Mouse (Mus musculus) ovary, adult 18-20 months (tissue): Measurements from ENCODE around the gene C1rl.
"Not testable (repeated sequence)": the region's sequence is repeated elsewhere in the genome, so short reads cannot be mapped to it uniquely, and the experiment has no call there.

Source experiments
- DNase-seq: peaks from one replicate; pipeline ENCODE4 v3.0.0; 2022; ENCODE audit warnings: low spot score, mixed read lengths

The C1rl gene

GRCm38 (mm10) chr6:124472801-124473200 lies 20.1 kb upstream of the C1rl start:
- DNase-seq, result no peak

- no peak for DNase-seq
These were observed 18.3 kb upstream of the C1rl start for GRCm38 (mm10) chr6:124474621-124475020.

DNA sequence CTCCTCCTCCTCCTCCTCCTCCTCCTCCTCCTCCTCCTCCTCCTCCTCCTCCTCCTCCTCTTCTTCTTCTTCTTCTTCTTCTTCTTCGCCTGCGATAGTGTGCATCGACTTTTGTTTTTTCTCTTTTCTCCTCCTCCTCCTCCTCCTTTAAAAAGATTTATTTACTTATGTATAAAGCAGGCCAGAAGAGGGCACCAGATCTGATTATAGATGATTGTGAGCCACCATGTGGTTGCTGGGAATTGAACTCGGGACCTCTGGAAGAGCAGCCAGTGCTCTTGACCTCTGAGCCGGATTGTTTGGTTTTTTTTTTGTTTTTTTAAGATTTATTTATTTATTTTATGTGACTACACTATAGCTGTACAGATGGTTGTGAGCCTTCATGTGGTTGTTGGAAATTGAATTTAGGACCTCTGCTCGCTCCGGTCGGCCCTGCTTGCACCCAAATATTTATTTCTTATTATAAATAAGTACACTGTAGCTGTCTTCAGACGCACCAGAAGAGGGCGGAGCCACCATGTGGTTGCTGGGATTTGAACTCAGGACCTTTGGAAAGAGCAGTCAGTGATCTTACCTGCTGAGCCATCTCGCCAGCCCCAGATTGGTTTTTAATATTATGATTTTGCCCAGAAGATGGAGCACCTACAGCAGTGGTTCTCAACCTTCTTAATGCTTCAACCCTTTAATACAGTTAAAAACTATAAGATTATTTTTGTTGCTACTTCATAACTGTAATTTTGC lies 17.4 kb upstream of the C1rl start:
- DNase-seq, result not testable (repeated sequence)

GRCm38 (mm10) chr6:124476216-124476615 lies 16.7 kb upstream of the C1rl start:
- DNase-seq, result no peak

- no peak for DNase-seq
These were observed 16.1 kb upstream of the C1rl start for GRCm38 (mm10) chr6:124476796-124477195.

- DNase-seq, result no peak
These were observed 15.7 kb upstream of the C1rl start for GRCm38 (mm10) chr6:124477221-124477655.

GRCm38 (mm10) chr6:124477922-124478651 lies 14.8 kb upstream of the C1rl start:
- DNase-seq, result no peak

GRCm38 (mm10) chr6:124478874-124479572 lies 13.9 kb upstream of the C1rl start:
- no peak for DNase-seq

- no peak for DNase-seq
These were observed 13.4 kb upstream of the C1rl start for GRCm38 (mm10) chr6:124479573-124479930.

DNA sequence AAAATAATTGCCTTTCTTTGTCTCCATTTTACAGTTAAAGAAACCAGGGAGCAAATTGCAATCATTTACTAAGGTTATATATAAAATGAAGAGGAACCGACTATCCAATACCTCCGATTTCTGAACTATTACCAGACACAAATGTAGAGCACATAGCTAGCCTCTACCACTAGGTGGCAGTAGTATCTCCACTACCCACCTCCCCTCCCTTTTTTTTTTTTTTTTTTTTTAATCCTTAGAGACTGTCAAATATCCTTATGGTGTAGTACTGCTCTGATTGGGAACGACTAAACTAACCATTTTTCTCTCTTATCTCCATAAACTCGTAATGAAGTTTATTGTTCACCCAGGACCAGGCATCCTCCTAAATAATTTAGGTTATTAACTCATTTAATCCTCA lies 12.6 kb upstream of the C1rl start:
- no peak for DNase-seq

DNA sequence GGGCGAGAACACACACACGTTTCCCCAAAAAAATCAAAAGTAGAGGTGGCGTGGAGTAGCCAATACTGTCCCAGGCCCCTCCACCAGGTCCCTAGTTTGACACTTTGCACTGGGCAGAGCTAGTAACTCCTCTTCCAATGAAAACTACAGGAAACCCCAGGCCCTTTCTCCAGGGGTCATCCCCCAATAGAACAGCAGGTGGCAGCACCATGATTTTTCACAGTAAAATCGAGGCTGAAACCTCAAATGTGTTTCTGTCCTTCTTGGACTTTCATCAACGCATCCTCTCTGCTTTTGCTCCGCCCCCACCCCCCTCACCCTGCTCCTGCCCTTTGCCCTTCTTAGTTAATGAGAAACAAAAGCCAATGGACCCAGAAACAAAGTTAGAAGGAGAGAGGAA lies 11.3 kb upstream of the C1rl start:
- DNase-seq, result no peak

GRCm38 (mm10) chr6:124483831-124484230 lies 9.1 kb upstream of the C1rl start:
- DNase-seq, result not testable (repeated sequence)

DNA sequence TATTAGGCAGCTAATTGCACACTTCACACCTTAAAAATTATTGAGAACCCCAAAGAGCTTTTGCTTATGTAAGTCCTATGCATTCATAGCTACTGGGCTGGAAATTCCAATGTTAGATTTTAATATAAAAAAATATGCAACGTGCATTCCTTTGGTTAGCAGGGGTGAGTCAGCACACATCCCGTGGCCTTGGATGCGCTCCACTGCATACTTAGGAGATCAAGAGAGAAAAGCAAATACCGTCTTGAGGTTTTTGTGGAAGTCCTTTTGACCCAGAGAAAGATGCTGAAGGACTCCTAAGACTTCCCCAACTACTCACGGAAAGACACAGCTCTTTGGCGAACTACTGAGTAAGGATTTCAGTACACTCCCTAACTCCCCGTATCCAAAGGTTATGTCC lies 8.1 kb upstream of the C1rl start:
- DNase-seq, result peak; percentile 59

- DNase-seq, result no peak
These were observed 7.3 kb upstream of the C1rl start for GRCm38 (mm10) chr6:124485414-124486144.

DNA sequence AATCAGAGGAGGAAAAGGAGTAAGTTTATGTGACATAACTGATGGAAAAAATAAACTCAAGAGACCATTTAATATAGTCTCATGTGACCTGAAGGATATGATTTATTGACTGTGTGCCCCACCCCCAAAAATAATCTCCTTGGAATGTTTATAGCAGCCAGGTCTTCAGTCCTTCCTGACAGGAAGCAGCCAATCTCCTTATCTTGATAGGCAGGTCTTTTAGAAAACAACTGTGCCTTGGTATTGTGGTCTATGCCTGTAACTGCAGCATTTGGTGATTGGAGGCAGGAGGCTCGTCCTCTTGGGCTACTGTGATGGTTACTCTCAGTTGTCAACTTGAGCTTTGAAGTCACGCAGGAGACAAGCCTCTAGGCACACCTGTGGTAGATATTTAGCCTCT lies 5.4 kb upstream of the C1rl start:
- DNase-seq, result no peak

DNA sequence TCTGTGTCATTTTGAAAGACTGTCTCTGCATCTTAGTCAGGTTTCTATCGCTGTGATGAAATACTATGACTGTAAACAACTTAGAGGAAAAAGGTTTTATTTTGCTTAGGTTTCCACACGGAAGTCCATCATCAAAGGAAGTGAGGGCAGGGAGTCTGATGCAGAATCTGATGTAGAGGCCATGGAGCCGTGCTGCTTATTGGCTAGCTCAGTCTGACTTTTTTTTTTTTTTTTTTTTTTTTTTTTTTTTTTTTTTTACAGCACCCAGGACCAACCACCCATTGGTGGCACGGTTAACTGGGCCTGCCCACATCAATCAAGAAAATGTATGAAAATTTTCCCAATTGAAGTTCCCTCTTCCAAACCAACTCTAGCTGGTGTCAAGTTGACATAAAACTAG lies 4.0 kb upstream of the C1rl start:
- DNase-seq, result no peak

- no peak for DNase-seq
These were observed 1.5 kb upstream of the C1rl start for GRCm38 (mm10) chr6:124491427-124491826.

DNA sequence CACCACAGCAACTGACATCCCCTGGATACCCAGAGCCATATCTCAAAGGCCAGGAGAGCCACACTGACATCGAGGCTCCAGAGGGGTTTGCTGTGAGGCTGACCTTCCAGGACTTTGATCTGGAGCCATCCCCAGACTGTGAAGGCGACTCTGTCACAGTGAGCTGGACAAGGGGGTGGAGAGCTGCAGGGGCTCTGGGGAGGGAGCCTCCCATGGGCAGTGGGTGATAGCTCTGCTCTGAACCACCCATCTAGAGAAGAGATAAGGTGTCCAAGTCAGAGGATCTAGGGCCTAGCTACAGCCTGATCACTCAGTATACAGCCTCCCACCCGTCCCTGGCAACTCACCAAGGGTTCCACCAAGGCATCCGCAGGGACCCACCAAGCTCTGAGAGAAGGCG lies 973 bp downstream of the C1rl start:
- DNase-seq, result no peak

DNA sequence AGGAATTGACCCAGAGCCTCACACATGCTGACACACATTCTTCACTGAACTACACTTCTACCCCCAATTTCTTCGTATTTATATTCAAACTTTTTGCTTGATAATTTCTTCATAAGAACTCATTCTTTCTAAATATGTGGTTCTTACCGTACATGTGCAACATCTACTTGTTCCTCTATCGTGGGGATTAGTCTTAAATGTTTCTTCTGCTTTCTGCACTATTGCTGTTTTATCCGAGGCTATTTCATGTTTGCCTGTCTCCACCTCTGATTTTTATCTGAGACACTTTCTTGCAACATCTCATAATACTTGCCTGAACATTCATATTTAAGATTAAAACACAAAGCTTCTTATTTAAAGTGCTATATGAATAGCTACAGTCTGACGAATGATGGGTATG lies 3.1 kb downstream of the C1rl start:
- DNase-seq, result no peak

- no peak for DNase-seq
These were observed 7.1 kb downstream of the C1rl start for GRCm38 (mm10) chr6:124499914-124500566.

DNA sequence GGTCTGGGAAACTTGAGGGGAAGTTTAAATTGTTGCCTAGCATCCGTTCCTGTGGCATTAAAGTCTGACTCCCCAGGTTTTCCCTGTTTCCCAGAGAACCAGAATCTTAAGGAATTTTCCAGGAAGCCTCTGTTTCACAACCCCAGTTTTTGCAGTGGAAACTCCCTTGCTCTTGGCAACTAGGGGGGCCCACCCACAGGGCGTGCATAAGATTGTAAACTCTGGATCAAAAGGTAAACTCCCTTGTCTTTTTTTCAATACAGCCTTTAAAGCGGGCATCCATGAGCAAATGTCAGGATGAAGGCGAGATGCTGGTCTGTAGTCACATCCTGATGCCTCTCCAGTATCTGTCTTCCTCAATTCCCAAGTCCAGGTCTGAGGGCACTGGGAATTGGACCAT lies 8.6 kb downstream of the C1rl start:
- no peak for DNase-seq

DNA sequence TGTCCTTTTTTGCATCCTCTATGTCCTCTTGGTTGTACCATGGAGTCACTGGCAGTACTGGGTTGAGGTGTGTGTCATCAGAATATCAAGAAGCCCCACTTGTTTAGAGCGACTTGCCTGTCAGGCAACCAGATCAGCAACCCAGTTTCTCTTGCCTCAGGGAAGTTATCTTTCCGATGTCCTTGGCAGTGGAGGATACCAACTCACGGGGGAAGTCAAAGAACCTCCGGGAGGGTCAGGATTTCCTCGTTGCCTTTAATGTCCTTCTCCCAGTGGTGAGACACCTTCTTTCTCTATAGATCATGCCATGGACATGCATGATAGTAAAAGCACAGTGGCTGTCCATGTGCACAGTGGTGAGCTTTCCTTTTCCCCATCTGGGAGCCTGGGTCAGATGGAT lies 9.1 kb downstream of the C1rl start:
- DNase-seq, result no peak
